Mouse (Mus musculus) kidney, adult 18-20 months (tissue): ENCODE data around the gene Tmem37.
A peak's percentile ranks its signal among the peaks of the same experiment; 100 is the strongest.

Source experiments
- DNase-seq: peaks from one replicate; pipeline ENCODE4 v3.0.0; 2021

Gene Tmem37

GRCm38 (mm10) chr1:120093482-120094134, 19.7 kb upstream of the Tmem37 start:
- peak; percentile 91 for DNase-seq

GRCm38 (mm10) chr1:120090880-120091570, 17.2 kb upstream of the Tmem37 start:
- DNase-seq, result no peak

- DNase-seq, result no peak
These were observed 15.3 kb upstream of the Tmem37 start for GRCm38 (mm10) chr1:120089180-120089579.

GRCm38 (mm10) chr1:120086644-120087043, 12.8 kb upstream of the Tmem37 start:
- DNase-seq, result no peak

GRCm38 (mm10) chr1:120085696-120086095, 11.8 kb upstream of the Tmem37 start:
- no peak for DNase-seq

- DNase-seq, result no peak
These were observed 10.1 kb upstream of the Tmem37 start for GRCm38 (mm10) chr1:120083921-120084517.

GRCm38 (mm10) chr1:120082957-120083585, 9.2 kb upstream of the Tmem37 start:
- no peak for DNase-seq

GRCm38 (mm10) chr1:120080632-120081031, 6.8 kb upstream of the Tmem37 start:
- no peak for DNase-seq

GRCm38 (mm10) chr1:120077746-120078410, 4.0 kb upstream of the Tmem37 start:
- no peak for DNase-seq

GRCm38 (mm10) chr1:120075507-120075906, 1.6 kb upstream of the Tmem37 start:
- DNase-seq, result no peak

GRCm38 (mm10) chr1:120074931-120075330, 1.1 kb upstream of the Tmem37 start:
- peak; percentile 74 for DNase-seq

- DNase-seq, result no peak
These were observed 431 bp upstream of the Tmem37 start for GRCm38 (mm10) chr1:120074307-120074702.

GRCm38 (mm10) chr1:120072900-120073299, 974 bp downstream of the Tmem37 start:
- peak; percentile 90 for DNase-seq

GRCm38 (mm10) chr1:120071133-120071532, 2.7 kb downstream of the Tmem37 start:
- DNase-seq, result no peak

GRCm38 (mm10) chr1:120070168-120070567, 3.7 kb downstream of the Tmem37 start:
- DNase-seq, result peak; percentile 60

GRCm38 (mm10) chr1:120069120-120069519, 4.8 kb downstream of the Tmem37 start:
- DNase-seq, result no peak

- DNase-seq, result no peak
These were observed 7.2 kb downstream of the Tmem37 start for GRCm38 (mm10) chr1:120066625-120067024.

GRCm38 (mm10) chr1:120066159-120066558, 7.7 kb downstream of the Tmem37 start:
- DNase-seq, result no peak

- no peak for DNase-seq
These were observed 9.7 kb downstream of the Tmem37 start for GRCm38 (mm10) chr1:120064036-120064682.

- no peak for DNase-seq
These were observed 11.6 kb downstream of the Tmem37 start for GRCm38 (mm10) chr1:120062231-120062630.

GRCm38 (mm10) chr1:120060687-120061086, 13.2 kb downstream of the Tmem37 start:
- no peak for DNase-seq

- DNase-seq, result no peak
These were observed 16.0 kb downstream of the Tmem37 start for GRCm38 (mm10) chr1:120057674-120058430.
